Mouse (Mus musculus): ENCODE results near the gene Itga9.

DNA sequence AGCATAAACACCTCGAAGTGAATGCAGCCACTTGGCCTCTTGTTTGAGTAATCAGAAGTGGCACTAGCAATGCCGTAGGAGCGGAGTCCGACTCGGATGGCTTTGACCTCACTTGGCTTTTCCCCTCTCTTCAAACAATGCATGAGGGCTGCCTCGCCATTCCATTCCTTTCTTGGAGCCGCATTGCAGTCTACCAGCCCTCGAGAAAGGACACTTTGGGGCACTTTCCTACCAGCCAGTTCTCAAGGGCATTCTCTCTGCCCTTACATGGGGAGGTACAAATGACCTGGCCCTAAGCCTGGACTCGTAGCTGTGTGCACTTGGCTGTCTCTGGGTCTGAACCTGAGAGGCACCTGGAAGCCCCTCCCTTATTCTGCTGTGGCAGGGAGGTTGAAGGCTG, 134.8 kb downstream of the Itga9 start:
- TF ChIP-seq CTCF (IDR thresholded peaks at IDR 0.05; ENCODE audit: low read depth) (no peak), EP300 (IDR thresholded peaks at IDR 0.05; ENCODE audit: low read depth) (no peak)

All from liver, postnatal 0 days (tissue).